22 mouse cellular contexts compared by ENCODE assay signal in genomic region chr14:32246019-32246418, GRCm38 (mm10). TPM values are rescaled to one million over a fixed set of nuclear protein-coding genes. Genes with fewer than 3 reads are reported as not detected.
DNase-seq lines count a peak whose midpoint lies in the region; ATAC-seq and TF ChIP-seq lines count a peak whose summit lies in the region.
"Had no signal": no experiment of that assay in that cellular context is flagged by ENCODE, and none has a peak within 500 bp of the region (broad histone marks: within the 10 kb centered on the region; RNA-seq: fewer than 3 reads in every experiment).

No protein-coding gene starts in this region.

- H3K4me1 ChIP-seq in kidney, postnatal 0 days (replicated peaks; ENCODE audit: insufficient read depth, low read length), result no peaks in the 10 kb centered on the region
- peaks cover 21% of the 10 kb centered on the region for H3K4me1 ChIP-seq in neural tube, embryonic 13.5 days (replicated peaks)
- H3K4me1 ChIP-seq: forebrain, embryonic 15.5 days; kidney, embryonic 15.5 days; limb, embryonic 15.5 days; liver, embryonic 15.5 days; lung, embryonic 15.5 days; stomach, embryonic 15.5 days had no signal

- no peak overlapping the region for H3K4me2 ChIP-seq in kidney, postnatal 0 days (ENCODE audit: low read length)
- H3K4me2 ChIP-seq in neural tube, embryonic 13.5 days, result no peak overlapping the region
- H3K4me2 ChIP-seq: forebrain, embryonic 15.5 days; kidney, embryonic 15.5 days; limb, embryonic 15.5 days; liver, embryonic 15.5 days; lung, embryonic 15.5 days; stomach, embryonic 15.5 days had no signal

- H3K9me3 ChIP-seq in kidney, postnatal 0 days (replicated peaks; ENCODE audit: low read length), result no peaks in the 10 kb centered on the region
- H3K9me3 ChIP-seq in neural tube, embryonic 13.5 days, result no peaks in the 10 kb centered on the region
- H3K9me3 ChIP-seq: forebrain, embryonic 15.5 days; kidney, embryonic 15.5 days; limb, embryonic 15.5 days; liver, embryonic 15.5 days; lung, embryonic 15.5 days; megakaryocyte, embryonic 14.5 days; stomach, embryonic 15.5 days had no signal

- peak; percentile 38 for DNase-seq in embryo, embryonic 10 days (ENCODE audit: low spot score)
- DNase-seq in embryo, embryonic 9.5 days (ENCODE audit: extremely low spot score), result no peak
- DNase-seq in kidney, postnatal 0 days (ENCODE audit: low spot score), result peak; percentile 45
- DNase-seq in kidney, adult 8-10 months, result no peak
- DNase-seq in brain, embryonic 14.5 days (ENCODE audit: low read depth), result peak; percentile 12
- DNase-seq in natural killer cell, adult 2 months (ENCODE audit: low spot score in 2 of 2), result no peak
- DNase-seq: adrenal gland, postnatal 25 days; cerebellum, adult 9-10 months; heart, postnatal 4 days; layer of hippocampus, adult 9-11 months; left cerebral cortex, postnatal 4 days; lung, postnatal 36 days; thymus, postnatal 25 days had no signal

- H3K27ac ChIP-seq in kidney, postnatal 0 days, result no peak overlapping the region
- H3K27ac ChIP-seq in neural tube, embryonic 13.5 days (replicated peaks), result 0 out of 2 replicates have a peak overlapping the region, but pooled peaks have one; percentile 6
- H3K27ac ChIP-seq: forebrain, embryonic 15.5 days; kidney, embryonic 15.5 days; left cerebral cortex, adult 2 months; limb, embryonic 15.5 days; liver, embryonic 15.5 days; lung, embryonic 15.5 days; stomach, embryonic 15.5 days had no signal

- peaks cover 5% of the 10 kb centered on the region; the same call in 1 of the 2 replicates for H3K36me3 ChIP-seq in kidney, postnatal 0 days (ENCODE audit: insufficient read depth, low read length)
- H3K36me3 ChIP-seq in neural tube, embryonic 13.5 days, result peaks cover 19% of the 10 kb centered on the region

- no peak overlapping the region for H3K4me3 ChIP-seq in kidney, postnatal 0 days (replicated peaks; ENCODE audit: low read depth, low read length)
- no peak overlapping the region for H3K4me3 ChIP-seq in neural tube, embryonic 13.5 days
- H3K4me3 ChIP-seq: forebrain, embryonic 15.5 days; kidney, embryonic 15.5 days; left cerebral cortex, adult 2 months; limb, embryonic 15.5 days; liver, embryonic 15.5 days; lung, embryonic 15.5 days; megakaryocyte, embryonic 14.5 days; stomach, embryonic 15.5 days had no signal

- no peak for TF ChIP-seq CTCF in kidney, postnatal 0 days (IDR thresholded peaks at IDR 0.05; ENCODE audit: low read depth)
- TF ChIP-seq CTCF in brain, embryonic 14.5 days (IDR thresholded peaks at IDR 0.05; ENCODE audit: borderline replicate concordance, extremely low read depth, insufficient read depth, insufficient read length), result no peak

- no peaks in the 10 kb centered on the region for H3K27me3 ChIP-seq in kidney, postnatal 0 days (ENCODE audit: insufficient read depth, low read length)
- H3K27me3 ChIP-seq in neural tube, embryonic 13.5 days, result no peaks in the 10 kb centered on the region
- H3K27me3 ChIP-seq: forebrain, embryonic 15.5 days; kidney, embryonic 15.5 days; limb, embryonic 15.5 days; liver, embryonic 15.5 days; lung, embryonic 15.5 days; megakaryocyte, embryonic 14.5 days; stomach, embryonic 15.5 days had no signal

- H3K9ac ChIP-seq in kidney, postnatal 0 days (ENCODE audit: low read depth, low read length), result no peak overlapping the region
- H3K9ac ChIP-seq in neural tube, embryonic 13.5 days, result no peak overlapping the region
- H3K9ac ChIP-seq: forebrain, embryonic 15.5 days; kidney, embryonic 15.5 days; limb, embryonic 15.5 days; liver, embryonic 15.5 days; lung, embryonic 15.5 days; stomach, embryonic 15.5 days had no signal

- WGBS in kidney, postnatal 0 days, result 20% methylated on average over 2 of the region's 2 CpGs
- 10% methylated on average over 2 of the region's 2 CpGs for WGBS in neural tube, embryonic 13.5 days

- no peak for ATAC-seq in kidney, postnatal 0 days (replicated peaks; ENCODE audit: low FRiP score, low read depth)
- ATAC-seq in neural tube, embryonic 13.5 days (ENCODE audit: low read depth), result peak; percentile 83
- ATAC-seq: forebrain, embryonic 15.5 days had no signal

- TF ChIP-seq POLR2A in brain, embryonic 14.5 days (IDR thresholded peaks at IDR 0.05; ENCODE audit: borderline replicate concordance, extremely low read depth, insufficient read depth, insufficient read length, poor library complexity, severe bottlenecking), result no peak

RNA-seq across cellular contexts. Expression of gene Parg, which starts 44.3 kb away (rescaled TPM):
- 33.3 and 34.8 TPM in 2 replicates for polyA plus RNA-seq in kidney, postnatal 0 days (2015; fragmentation: Nextera tagmentation; extraction: Ambion mirVana)
- polyA plus RNA-seq in brain, embryonic 14.5 days (2012; rRNA removed), result 14.4 and 22.0 TPM in 2 replicates
- 33.2 and 44.3 TPM in 2 replicates for polyA plus RNA-seq in neural tube, embryonic 13.5 days (2015; fragmentation: Nextera tagmentation; extraction: Ambion mirVana)

RNA-seq across cellular contexts. Expression of gene Timm23, which starts 44.3 kb away (rescaled TPM):
- 305 and 316 TPM in 2 replicates for polyA plus RNA-seq in kidney, postnatal 0 days (2015; fragmentation: Nextera tagmentation; extraction: Ambion mirVana)
- 122 and 139 TPM in 2 replicates for polyA plus RNA-seq in brain, embryonic 14.5 days (2012; rRNA removed)
- 214 and 235 TPM in 2 replicates for polyA plus RNA-seq in neural tube, embryonic 13.5 days (2015; fragmentation: Nextera tagmentation; extraction: Ambion mirVana)

Comparison
In these comparisons a context has a peak if more than half of its experiments do, and no peak if none do; other contexts are left out.
1. DNase-seq: peak in embryo, embryonic 10 days (single experiment), kidney, postnatal 0 days (single experiment) and brain, embryonic 14.5 days (single experiment); none in embryo, embryonic 9.5 days (single experiment), kidney, adult 8-10 months (0 of 2) and natural killer cell, adult 2 months (0 of 2).